Comparison of ENCODE assay signal across 18 mouse cellular contexts in genomic region chr2:167268721-167269120, GRCm38 (mm10). TPM values are rescaled to one million over a fixed set of nuclear protein-coding genes. Genes with fewer than 3 reads are reported as not detected.
DNase-seq lines count a peak whose midpoint lies in the region; ATAC-seq lines count a peak whose summit lies in the region.
"Had no signal": no experiment of that assay in that cellular context is flagged by ENCODE, and none has a peak within 500 bp of the region (broad histone marks: within the 10 kb centered on the region; RNA-seq: fewer than 3 reads in every experiment).

No protein-coding gene starts in this region.

- H3K4me3 ChIP-seq in kidney, embryonic 15.5 days (replicated peaks), result no peak overlapping the region
- H3K4me3 ChIP-seq: embryonic facial prominence, embryonic 13.5 days; heart, embryonic 15.5 days; megakaryocyte, embryonic 14.5 days; midbrain, embryonic 15.5 days had no signal

- no peaks in the 10 kb centered on the region for H3K4me1 ChIP-seq in kidney, embryonic 15.5 days
- H3K4me1 ChIP-seq: embryonic facial prominence, embryonic 13.5 days; midbrain, embryonic 15.5 days had no signal

- H3K36me3 ChIP-seq in kidney, embryonic 15.5 days, result no peaks in the 10 kb centered on the region
- H3K36me3 ChIP-seq: embryonic facial prominence, embryonic 13.5 days; heart, embryonic 15.5 days; midbrain, embryonic 15.5 days had no signal

- 91% methylated on average over 1 of the region's 1 CpGs for WGBS in kidney, embryonic 15.5 days

- no peak for ATAC-seq in kidney, embryonic 15.5 days (replicated peaks; ENCODE audit: low FRiP score)
- no peak for ATAC-seq in activated CD4-positive, CD25-positive, alpha-beta regulatory T cell, adult 4 months
- ATAC-seq: forebrain, postnatal 0 days; midbrain, embryonic 15.5 days; Patski had no signal

- peak; percentile 3 for DNase-seq in adrenal gland, postnatal 10 days
- DNase-seq in adrenal gland, postnatal 4 days (ENCODE audit: low spot score in 2 of 2), result no peak
- DNase-seq in kidney, postnatal 4 days, result peak; percentile 0
- DNase-seq in right cerebral cortex, postnatal 10 days (ENCODE audit: low spot score in 2 of 2), result peak; percentile 15 to 20
- no peak for DNase-seq in right cerebral cortex, postnatal 14 days
- DNase-seq in testis, postnatal 10 days (ENCODE audit: low spot score), result peak; percentile 43
- DNase-seq: forebrain, postnatal 0 days; layer of hippocampus, postnatal 36 days; left cerebral cortex, postnatal 4 days; lung, embryonic 14.5 days; thymus, adult 2 months had no signal

- H3K27ac ChIP-seq in kidney, embryonic 15.5 days, result no peak overlapping the region
- H3K27ac ChIP-seq: embryonic facial prominence, embryonic 13.5 days; midbrain, embryonic 15.5 days had no signal

- H3K27me3 ChIP-seq in kidney, embryonic 15.5 days, result no peaks in the 10 kb centered on the region
- H3K27me3 ChIP-seq: embryonic facial prominence, embryonic 13.5 days; heart, embryonic 15.5 days; midbrain, embryonic 15.5 days; Patski had no signal

- H3K9me3 ChIP-seq in kidney, embryonic 15.5 days (replicated peaks), result no peaks in the 10 kb centered on the region
- H3K9me3 ChIP-seq: embryonic facial prominence, embryonic 13.5 days; heart, embryonic 15.5 days; midbrain, embryonic 15.5 days had no signal

- H3K9ac ChIP-seq in kidney, embryonic 15.5 days, result no peak overlapping the region
- H3K9ac ChIP-seq: embryonic facial prominence, embryonic 13.5 days; forebrain, postnatal 0 days; heart, embryonic 15.5 days; lung, embryonic 14.5 days; midbrain, embryonic 15.5 days had no signal

- H3K4me2 ChIP-seq in kidney, embryonic 15.5 days, result no peak overlapping the region
- H3K4me2 ChIP-seq: embryonic facial prominence, embryonic 13.5 days; heart, embryonic 15.5 days; lung, embryonic 14.5 days; midbrain, embryonic 15.5 days had no signal

RNA-seq across cellular contexts. Expression of gene Ptgis, which starts 28.3 kb away (rescaled TPM):
- 10 to 100 TPM; 18.7 to 23.3 TPM for total RNA-seq in adrenal gland, postnatal 10 days (2021)
- total RNA-seq in adrenal gland, postnatal 4 days (2021), result 10 to 100 TPM; 21.5 to 22.3 TPM
- 18.7 and 21.1 TPM in 2 replicates for polyA plus RNA-seq in kidney, embryonic 15.5 days (2015; fragmentation: Nextera tagmentation; extraction: Ambion mirVana)
- under 1 TPM in 1 of 2 experiments, not detected in 1; 0.17 TPM for polyA plus RNA-seq in activated CD4-positive, CD25-positive, alpha-beta regulatory T cell, adult 4 months (2017; shearing (Covaris generic))

Comparison
In these comparisons a context has a peak if more than half of its experiments do, and no peak if none do; other contexts are left out.
1. DNase-seq: peak in adrenal gland, postnatal 10 days (single experiment), kidney, postnatal 4 days (2 of 2), right cerebral cortex, postnatal 10 days (2 of 2) and testis, postnatal 10 days (single experiment); none in adrenal gland, postnatal 4 days (0 of 2) and right cerebral cortex, postnatal 14 days (single experiment).